Mouse (Mus musculus): ENCODE results near the gene Gm45799. TPM values are rescaled to one million over a fixed set of nuclear protein-coding genes. Genes with fewer than 3 reads are reported as not detected.

The Gm45799 gene
- polyA plus RNA-seq, 1 experiment from 2014 or later: 4.5 TPM

DNA sequence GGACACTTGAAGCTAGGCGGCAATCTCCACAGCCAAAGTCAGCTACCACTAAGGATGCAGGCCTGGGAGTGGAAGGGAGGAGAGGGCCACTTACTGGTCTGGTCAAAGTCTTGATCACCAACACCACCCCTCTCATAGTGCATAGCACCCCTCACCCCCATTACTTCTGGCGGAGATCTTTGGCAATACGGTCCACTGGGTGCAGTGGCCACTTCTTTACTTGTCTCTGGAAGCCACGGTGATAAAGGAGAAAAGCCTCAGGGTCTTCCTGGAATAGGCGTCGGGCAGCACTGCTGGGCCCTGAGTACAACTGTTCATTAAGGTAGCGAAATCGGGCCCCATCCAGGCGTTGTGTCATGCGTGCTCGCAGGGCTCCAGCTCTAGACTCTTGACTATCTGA, 93.5 kb downstream of the Gm45799 start:
- H3K9me3 ChIP-seq: no peaks in the 10 kb centered on the region
- no peak overlapping the region for H3K4me2 ChIP-seq (replicated peaks)
- H3K27ac ChIP-seq: no peak overlapping the region
- WGBS: 95% methylated on average over 11 of the region's 11 CpGs
- no peaks in the 10 kb centered on the region for H3K27me3 ChIP-seq
- no peak for ATAC-seq (ENCODE audit: insufficient number of reproducible peaks, insufficient read depth, low FRiP score, low TSS enrichment)
- H3K4me3 ChIP-seq: no peak overlapping the region
- H3K9ac ChIP-seq: no peak overlapping the region
- H3K36me3 ChIP-seq: peaks cover 54% of the 10 kb centered on the region
- H3K4me1 ChIP-seq: peaks cover 20% of the 10 kb centered on the region

Other genes with a start within 250 kb of the Gm45799 start
- gene Fam160a2, start 240.5 kb upstream of the Gm45799 start, polyA plus RNA-seq (2016; fragmentation: Nextera tagmentation; extraction: Ambion mirVana): 46.1 and 47.6 TPM in 2 replicates
- 0.08 TPM in 1 of 2 replicates, not detected in the other for gene Cnga4, start 236.0 kb upstream of the Gm45799 start, polyA plus RNA-seq (2016; fragmentation: Nextera tagmentation; extraction: Ambion mirVana)
- 0.31 and 0.47 TPM in 2 replicates for gene Cckbr, start 214.8 kb upstream of the Gm45799 start, polyA plus RNA-seq (2016; fragmentation: Nextera tagmentation; extraction: Ambion mirVana)
- gene Cavin3, start 158.3 kb upstream of the Gm45799 start, polyA plus RNA-seq (2016; fragmentation: Nextera tagmentation; extraction: Ambion mirVana): 36.7 and 40.0 TPM in 2 replicates
- gene Smpd1, start 86.2 kb upstream of the Gm45799 start, polyA plus RNA-seq (2016; fragmentation: Nextera tagmentation; extraction: Ambion mirVana): 40.8 and 41.4 TPM in 2 replicates
- 77.5 and 84.7 TPM in 2 replicates for gene Apbb1, start 58.9 kb upstream of the Gm45799 start, polyA plus RNA-seq (2016; fragmentation: Nextera tagmentation; extraction: Ambion mirVana)
- gene Hpx, start 40.4 kb upstream of the Gm45799 start, polyA plus RNA-seq (2016; fragmentation: Nextera tagmentation; extraction: Ambion mirVana): 0.52 and 0.59 TPM in 2 replicates
- 44.0 and 45.9 TPM in 2 replicates for gene Trim3, start 7.0 kb upstream of the Gm45799 start, polyA plus RNA-seq (2016; fragmentation: Nextera tagmentation; extraction: Ambion mirVana)
- 154 and 170 TPM in 2 replicates for gene Timm10b, start 496 bp upstream of the Gm45799 start, polyA plus RNA-seq (2016; fragmentation: Nextera tagmentation; extraction: Ambion mirVana)
- 75.0 and 85.3 TPM in 2 replicates for gene Arfip2, start 136 bp upstream of the Gm45799 start, polyA plus RNA-seq (2016; fragmentation: Nextera tagmentation; extraction: Ambion mirVana)
- gene Dnhd1, start 10.3 kb downstream of the Gm45799 start, polyA plus RNA-seq (2016; fragmentation: Nextera tagmentation; extraction: Ambion mirVana): 1.0 and 1.5 TPM in 2 replicates
- 248 and 257 TPM in 2 replicates for gene Ilk, start 96.0 kb downstream of the Gm45799 start, polyA plus RNA-seq (2016; fragmentation: Nextera tagmentation; extraction: Ambion mirVana)
- 43.3 and 46.1 TPM in 2 replicates for gene Rrp8, start 96.8 kb downstream of the Gm45799 start, polyA plus RNA-seq (2016; fragmentation: Nextera tagmentation; extraction: Ambion mirVana)
- gene Taf10, start 103.8 kb downstream of the Gm45799 start, polyA plus RNA-seq (2016; fragmentation: Nextera tagmentation; extraction: Ambion mirVana): 175 TPM in 2 replicates
- 41.9 and 43.3 TPM in 2 replicates for gene Tpp1, start 111.7 kb downstream of the Gm45799 start, polyA plus RNA-seq (2016; fragmentation: Nextera tagmentation; extraction: Ambion mirVana)
- 27.3 and 28.5 TPM in 2 replicates for gene Dchs1, start 147.1 kb downstream of the Gm45799 start, polyA plus RNA-seq (2016; fragmentation: Nextera tagmentation; extraction: Ambion mirVana)
- 317 and 324 TPM in 2 replicates for gene Mrpl17, start 170.5 kb downstream of the Gm45799 start, polyA plus RNA-seq (2016; fragmentation: Nextera tagmentation; extraction: Ambion mirVana)